Mouse (Mus musculus): ENCODE data around the gene Gm13288.
"Not testable (repeated sequence)": the region's sequence is repeated elsewhere in the genome, so short reads cannot be mapped to it uniquely, and the experiment has no call there.

- not testable (repeated sequence) for TF ChIP-seq POLR2A (IDR thresholded peaks at IDR 0.05; ENCODE audit: low read depth, low read length)
- TF ChIP-seq CTCF (IDR thresholded peaks at IDR 0.05; ENCODE audit: borderline replicate concordance, insufficient read depth, low read length) = peak; percentile 43; the same call in 1 of the 2 replicates
These were observed 16.9 kb upstream of the Gm13288 start, which contains the start of gene Gm13277 for GRCm38 (mm10) chr4:88788402-88788801.
